Mouse (Mus musculus): ENCODE results near the gene Krcc1.

Krcc1 gene

GRCm38 (mm10) chr6:71332236-71332965 is 60.9 kb downstream of the Krcc1 start:
- no peak for DNase-seq

GRCm38 (mm10) chr6:71333031-71333430 is 61.6 kb downstream of the Krcc1 start:
- no peak for DNase-seq

- DNase-seq, result no peak
These were observed 62.2 kb downstream of the Krcc1 start for GRCm38 (mm10) chr6:71333578-71334273.
